Mouse (Mus musculus) adrenal gland, postnatal 14 days (tissue): ENCODE data around the gene Miox. TPM values are rescaled to one million over a fixed set of nuclear protein-coding genes. Genes with fewer than 3 reads are reported as not detected.

Source experiments
- DNase-seq: peaks from one replicate; pipeline ENCODE4 v3.0.0; 2021; ENCODE audit warnings: mixed read lengths
- long read RNA-seq, 2 experiments: library from polyadenylated mRNA; stranded (forward); transcript quantifications; one replicate each; pipeline ENCODE4 v2.0.0; 2021
- total RNA-seq: library from RNA; stranded (reverse); gene quantifications from 2 replicates; pipeline ENCODE4 v1.2.3, GENCODE M21; 2021

Miox gene
- not detected in 2 replicates for total RNA-seq
- long read RNA-seq, experiment 1, result 0 reads
- long read RNA-seq, experiment 2, result 0 reads

DNA sequence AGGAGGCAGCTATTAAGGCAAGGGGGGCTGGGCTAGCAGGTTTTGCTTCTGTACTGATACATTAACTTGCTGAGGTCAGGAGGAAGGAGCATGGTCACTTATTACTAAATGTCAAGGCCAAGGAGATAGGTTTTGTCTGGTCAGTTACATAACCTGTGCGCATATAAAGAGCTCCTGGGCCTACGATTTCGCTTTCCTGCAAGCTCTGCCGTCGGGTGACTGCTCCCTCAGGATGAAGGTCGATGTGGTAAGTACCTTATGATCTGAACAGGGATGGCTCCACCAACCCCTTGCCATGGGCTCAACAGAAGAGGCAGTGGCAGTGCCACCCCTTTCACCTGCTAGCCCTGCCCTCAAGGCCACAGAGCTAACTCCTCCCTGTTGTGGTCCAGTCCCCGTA is at the start of gene Miox:
TSS of gene Miox (plus strand) at position 128 of the 400 bp plus-strand sequence.
- DNase-seq, result no peak

DNA sequence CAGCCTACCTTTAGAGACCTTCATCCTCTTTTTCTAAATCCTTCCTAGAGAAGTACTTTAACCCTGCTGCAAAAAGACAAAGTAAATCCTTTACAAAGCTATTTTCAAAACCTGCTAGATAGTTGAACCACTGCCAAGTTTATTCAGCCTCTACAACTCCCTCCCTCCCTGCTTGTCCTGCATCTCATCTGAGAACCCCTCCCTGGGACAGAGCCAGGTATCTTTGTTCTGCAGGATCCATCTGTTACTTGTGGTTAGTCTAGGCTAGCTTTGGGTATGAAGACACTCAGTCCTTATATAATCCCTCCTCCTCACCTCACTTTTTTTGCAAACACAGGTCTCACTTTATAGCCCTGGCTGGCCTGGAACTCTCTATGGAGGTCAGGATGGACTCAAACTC is 49.2 kb upstream of the Miox start:
- DNase-seq, result no peak

DNA sequence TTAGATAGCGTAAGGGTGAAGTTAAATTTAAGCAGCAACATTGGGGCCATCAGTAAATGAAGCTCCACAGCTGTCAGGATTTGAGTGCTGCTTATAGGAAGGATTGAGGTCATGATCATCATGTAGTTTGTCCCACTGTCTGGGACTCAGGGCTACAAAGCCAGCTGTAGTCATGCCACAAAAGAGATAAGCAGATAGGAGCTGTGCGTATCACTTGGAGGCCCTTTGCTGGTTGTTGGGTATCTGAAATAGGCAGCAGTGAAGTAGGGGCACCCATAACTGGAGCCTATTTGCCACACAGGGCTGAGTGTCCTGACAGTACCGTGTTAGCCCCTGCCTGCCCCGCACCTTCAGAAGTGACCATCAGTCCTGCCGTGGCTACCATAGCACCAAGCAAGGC is 48.7 kb upstream of the Miox start:
- no peak for DNase-seq

DNA sequence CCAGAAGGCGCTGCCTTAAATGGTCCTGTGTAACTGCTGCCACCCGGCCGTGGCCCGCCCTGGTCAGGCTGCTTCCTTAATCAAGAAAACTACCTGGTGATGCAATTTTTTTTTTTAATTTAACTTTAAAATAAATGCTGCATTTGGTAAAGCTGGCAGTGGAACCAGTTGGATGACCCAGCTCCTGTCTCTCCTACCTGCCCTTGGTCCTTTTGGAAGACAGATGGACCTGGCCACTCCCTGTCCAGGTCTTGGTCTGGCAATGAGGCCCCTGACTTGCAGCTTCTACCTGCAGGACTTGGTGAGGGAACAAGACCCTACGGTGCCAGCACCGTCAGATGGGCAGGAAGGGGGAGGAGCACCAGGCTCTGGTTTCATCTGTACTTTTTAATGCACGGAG is 48.1 kb upstream of the Miox start:
- no peak for DNase-seq

DNA sequence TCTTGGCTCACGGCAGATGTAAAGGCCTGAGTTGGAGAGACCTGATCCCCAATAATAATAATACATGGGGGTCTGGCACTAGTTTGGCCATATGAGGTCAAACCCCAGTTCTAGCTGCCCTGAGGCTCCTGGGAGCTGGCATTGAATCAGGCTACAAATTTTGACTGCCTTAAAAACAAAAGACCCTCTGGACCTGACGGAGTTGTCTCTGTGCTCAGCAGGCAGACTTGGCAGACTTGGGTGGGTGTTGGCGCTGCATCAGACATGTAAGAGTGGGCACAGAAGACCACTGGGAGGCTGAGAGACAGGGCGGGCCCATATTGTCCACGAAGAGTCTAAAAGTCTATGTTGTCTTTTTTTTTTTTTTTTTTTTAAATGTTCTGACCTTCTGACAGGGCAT is 47.6 kb upstream of the Miox start:
- no peak for DNase-seq

DNA sequence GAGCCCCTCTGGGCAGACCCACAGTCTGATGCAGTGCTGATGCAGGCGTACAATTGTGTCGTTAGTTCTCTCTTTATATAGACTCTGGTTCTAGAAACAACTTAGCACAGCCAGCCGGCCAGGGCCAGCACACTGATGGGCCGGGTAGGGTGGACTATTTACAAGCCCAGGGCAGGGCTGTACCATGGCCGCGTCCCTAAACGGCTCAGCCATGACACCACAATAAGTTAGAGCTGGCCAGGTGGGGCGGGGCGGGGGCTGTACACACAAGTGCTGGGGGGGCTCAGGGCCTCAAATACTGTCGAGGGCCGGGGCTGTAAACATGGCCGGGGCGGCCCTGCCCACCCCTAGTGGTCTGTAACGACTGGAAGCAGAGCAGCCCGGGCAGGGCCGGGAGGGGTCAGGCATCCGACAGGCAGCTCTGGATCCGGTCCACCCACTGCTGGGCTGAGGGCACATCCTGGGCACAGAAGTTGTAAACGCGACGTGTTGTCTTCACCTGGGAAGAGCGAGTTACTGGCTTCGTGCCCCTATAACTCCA is 45.9 kb upstream of the Miox start:
- DNase-seq, result no peak

DNA sequence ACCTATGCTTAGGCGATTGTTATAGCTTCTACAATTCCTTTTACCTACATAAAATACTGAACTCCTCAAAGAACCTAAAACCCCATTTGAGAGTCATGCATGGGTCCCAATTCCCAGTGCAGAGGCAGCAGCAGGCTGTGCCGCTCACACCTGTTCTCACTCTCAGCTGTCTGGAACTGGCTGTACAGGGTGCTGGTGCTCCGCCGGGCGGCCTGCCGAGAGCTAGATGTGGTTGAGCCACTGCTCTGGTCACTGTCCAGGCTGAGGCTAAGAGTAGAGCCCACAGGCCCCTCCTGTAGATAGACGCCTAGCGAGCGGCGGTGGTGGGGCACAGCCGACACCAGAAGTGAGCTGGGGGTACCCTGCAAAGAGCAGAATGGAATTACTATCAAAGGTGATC is 44.7 kb upstream of the Miox start:
- no peak for DNase-seq

DNA sequence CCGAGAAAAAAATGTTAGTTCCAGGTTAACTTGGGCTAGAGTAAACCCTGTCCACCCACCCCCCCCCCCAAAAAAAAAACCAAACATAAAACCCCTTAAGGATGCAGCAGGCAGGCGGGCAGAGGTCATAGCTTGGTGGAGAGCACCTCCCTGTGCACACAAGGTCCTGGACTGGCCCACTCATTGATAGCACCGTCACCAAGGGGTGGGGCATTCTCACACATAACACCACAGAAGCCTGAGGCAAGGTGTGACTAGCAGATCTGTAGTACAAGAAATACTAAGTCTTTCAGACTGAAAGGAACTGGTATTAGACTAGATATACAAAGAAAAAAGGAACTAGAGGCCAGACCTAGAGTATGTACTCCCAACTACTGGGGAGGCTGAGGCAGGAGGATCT is 42.7 kb upstream of the Miox start:
- DNase-seq, result no peak

DNA sequence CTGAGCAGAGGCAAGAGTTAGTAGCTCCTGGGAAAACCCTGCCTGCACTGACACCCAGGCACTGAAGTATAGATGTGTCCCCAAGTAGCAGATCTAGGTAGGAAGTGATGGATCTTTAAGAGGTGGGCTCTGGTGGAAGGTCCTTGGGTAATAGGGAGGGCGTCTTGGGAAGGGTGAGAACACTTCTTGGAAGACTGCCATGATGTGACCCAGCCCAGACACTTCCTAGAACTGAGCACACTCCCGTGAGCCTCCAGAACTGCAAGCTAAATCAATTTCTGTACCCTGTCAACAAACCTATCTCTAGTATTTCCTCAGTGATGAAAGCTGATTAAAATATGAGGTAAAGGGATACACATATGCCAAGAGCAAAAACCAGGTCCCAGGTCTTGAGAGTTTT is 41.4 kb upstream of the Miox start:
- DNase-seq, result no peak

DNA sequence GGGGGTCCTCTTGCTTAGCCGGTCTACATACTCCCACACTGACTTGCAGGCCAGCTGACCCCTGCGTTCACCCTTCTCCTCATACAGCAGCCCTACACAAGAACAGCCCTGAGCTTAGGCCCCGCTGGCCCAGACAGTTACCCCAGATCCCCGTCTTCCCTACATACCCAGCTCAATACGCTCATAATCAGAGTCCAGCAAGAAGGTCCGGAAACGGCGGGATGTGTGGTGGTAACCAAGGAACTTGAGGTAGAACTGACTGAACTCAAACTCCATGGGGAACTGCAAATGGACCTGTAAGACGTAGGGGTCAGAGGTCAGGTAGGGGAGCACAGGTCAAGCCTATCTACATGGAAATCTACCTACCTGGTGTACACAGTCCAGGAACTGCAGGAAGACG is 40.4 kb upstream of the Miox start:
- DNase-seq, result no peak

DNA sequence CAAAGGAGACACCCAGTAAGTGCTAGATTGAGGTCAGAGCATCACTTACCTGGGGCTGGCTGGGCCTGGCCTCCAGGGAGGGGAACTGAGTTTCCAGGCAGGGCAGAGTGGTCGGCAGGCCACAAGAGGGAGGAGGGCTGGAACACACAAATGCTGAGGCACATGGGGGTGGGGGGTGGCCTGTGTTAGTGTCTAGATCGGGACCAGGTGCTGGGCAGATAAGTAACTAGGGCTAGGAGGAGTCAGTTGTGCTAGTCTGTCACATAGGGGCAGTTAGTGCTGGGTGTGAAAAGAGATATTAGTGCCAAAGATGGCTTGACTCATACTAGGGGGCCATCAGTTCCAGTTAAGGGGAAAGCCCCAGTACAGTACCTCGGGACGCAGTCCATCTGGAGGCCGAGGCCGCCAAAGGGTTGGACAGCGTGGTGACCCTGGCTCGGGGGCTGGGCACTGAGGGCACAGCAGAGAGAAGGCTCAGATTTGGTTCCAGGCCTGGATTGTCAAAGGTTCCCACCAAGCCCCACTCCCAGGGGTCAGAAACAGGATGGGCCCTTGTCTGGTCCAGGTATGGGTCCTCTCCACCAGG is 38.5 kb upstream of the Miox start:
- no peak for DNase-seq

DNA sequence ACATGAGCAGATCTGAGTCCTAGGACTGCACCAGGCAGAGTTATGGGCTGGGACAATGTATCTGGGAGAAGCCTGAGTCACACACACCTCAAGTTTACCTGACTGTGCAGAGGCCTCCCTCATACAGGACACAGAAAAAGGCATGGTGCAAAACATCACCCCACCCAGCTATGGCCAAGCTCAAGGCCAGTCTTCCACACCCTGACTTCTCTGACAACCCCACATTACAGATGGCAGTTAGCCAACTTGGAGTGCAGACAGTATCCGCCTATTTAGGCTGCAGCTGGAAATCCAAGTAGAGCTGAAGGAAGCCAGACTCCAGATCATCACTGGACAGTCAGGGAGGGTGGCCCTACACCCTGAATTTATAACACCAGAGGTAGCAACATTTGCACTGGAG is 37.7 kb upstream of the Miox start:
- DNase-seq, result no peak

DNA sequence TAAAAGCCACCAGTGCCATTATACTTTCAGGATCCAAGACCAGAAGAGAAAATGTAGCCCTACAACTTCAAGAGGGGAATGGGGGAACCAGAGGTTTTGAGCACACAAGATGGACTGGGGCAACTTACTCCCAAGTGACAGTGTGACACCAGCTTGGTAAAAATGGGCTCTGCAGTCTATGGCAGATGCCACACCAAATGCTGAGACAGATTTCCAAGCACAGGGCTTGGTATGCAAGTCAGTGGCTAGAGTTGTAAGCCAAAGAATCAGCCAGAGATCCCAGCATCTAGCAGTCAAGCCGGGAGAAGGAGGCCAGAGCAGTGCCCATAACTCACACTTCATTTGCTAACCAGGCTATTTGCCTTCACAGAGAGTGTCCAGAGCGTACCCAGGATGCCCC is 36.5 kb upstream of the Miox start:
- DNase-seq, result no peak

DNA sequence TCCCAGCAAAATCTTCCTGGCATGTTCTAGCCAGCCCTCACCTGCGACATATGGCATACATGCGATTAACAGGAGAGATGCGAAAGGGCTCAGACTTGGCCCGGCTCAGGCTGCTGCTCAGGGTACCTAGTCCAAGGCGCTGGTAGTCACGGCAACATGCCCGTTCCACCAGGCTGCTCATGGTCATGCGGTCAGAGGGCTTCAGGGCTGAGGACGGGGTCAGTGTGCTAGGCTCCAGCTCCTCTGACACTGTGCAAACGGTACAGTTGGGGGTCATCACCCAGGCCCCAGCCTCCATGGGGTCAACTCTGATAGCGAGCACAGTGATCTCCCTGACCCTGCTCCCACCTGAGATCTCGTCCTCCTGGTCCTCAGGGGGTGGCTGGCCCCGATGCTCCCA is 34.0 kb upstream of the Miox start:
- DNase-seq, result no peak

DNA sequence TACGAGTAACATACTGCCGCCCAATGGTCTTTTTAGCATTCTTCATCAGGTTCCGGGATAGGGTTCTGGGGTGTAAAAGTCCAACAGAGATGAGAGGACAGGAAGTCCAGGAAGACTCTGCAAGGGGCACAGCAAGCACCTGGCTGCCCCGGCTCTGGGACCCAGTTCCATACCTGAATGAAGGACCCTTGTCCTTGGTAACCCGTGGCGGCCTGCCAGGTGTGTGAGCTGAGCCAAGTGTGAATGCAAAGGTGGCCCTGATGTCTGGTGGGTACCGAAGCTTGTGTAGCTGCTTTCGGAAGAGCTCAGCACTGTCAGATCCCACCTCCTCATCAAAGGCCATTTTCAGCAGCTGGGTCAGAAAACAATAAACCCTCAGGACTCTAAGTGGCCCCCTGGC is 33.6 kb upstream of the Miox start:
- DNase-seq, result no peak

DNA sequence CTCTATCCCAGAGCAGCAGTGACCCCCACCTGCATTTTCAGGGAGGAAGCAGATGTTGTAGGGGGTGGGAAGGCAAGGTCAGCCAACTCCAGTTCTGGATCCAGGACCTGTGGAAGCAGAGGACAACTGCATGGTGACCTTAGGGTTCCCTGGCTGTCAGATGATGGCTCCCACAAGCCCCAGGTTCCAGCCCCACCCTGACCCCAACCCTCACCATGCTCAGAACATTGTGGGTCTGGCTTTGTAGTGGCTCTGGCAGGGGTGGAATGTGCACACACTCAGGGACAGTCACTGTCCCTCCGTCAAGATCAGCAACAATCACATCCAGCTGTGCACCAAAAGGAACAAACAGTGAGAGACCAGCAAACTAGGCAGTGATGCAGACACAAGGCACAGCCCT is 28.2 kb upstream of the Miox start:
- no peak for DNase-seq

DNA sequence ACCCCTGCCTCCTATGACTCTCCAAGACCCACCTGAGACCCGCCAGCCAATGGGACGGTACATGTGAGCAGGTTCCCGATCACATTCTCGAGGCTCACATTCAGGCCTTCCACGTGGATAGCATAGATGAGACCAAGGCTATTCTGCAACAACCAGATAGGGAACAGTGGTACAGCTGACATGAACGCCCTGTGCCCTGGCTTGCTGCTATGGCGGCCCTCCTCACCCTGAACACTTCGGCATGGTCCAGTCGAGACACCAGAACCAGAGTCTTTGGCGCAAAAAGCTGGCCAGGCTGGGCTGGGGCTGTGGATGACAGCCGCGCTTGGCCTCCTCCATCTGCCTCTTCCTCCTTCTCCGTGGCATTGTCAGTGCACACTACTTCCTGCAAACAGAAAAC is 26.7 kb upstream of the Miox start:
- no peak for DNase-seq

DNA sequence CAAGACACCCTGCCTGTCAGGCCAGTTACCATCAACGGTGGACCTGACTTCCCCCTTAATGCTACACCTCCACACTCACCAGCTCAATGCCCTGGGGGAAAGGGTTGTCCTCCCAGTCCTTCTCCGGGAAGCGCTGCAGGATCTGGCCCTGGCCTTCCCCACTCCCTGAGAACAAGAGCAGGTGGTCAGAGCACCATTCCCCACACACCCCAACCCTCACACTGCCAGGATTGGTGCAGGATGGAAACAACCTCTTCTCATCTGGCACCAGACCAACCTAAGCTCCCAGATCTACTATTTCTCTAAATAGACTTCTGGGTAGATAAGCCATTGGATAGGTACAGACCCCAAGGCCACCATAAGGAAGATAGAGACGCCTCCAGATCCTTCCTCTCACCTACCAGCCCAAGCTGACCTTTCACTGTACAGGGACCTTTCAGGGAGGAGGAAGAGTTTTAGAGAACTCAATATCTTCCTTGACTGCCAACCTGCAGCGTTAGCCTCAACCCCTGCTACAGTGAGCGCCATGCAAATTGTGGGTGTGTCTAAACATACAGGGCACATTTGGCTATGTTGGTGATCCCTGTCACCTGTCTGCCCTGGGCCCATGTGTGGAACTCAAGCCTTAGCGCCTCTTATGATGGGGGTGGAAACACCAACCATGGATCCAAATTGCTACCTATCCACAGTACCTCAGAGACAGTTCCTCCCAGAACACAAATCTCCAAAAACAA is 25.6 kb upstream of the Miox start:
- DNase-seq, result no peak

DNA sequence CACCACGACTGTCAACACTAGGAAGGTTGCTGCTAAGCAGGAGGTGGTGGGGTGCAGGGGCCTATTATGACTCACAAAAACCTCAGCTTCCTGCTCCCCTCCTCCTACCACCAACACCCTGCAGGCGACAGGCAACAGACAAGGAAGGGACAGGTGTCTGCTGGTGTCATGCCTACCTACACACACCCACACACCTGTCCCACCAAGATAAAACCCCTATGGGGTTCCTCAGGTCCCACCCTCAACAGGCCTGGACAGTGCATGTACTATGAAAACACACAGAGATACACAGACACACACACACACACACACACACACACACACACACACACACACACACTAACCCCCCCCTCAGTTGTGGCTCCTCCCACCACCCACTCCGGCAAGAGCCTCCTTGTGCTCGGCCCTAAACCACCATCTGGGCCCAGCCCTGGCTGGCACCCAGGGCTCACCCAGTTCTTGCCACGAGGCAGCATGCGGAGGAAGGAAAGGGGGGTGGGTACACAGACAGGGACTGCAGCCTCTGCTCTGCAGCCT is 24.2 kb upstream of the Miox start:
- DNase-seq, result peak; percentile 32

DNA sequence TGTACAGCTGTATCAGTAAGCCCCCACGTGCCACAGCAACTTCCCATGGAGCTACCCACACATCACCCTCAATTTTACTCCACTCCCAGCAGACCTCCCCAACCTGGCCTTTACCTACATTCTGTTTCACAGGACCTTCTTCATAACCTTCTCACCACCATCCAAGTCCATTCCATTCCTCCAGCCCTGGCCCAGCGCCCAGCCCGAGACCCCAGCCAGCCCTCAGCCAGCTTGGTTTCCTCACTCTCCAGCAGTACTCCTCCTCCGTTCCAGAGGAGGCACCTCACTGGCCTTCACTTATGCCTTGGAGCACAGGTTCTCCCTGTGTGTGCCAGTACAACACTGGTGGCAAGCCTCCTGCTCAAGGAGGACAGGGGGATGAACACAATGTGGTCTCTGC is 20.8 kb upstream of the Miox start:
- no peak for DNase-seq

DNA sequence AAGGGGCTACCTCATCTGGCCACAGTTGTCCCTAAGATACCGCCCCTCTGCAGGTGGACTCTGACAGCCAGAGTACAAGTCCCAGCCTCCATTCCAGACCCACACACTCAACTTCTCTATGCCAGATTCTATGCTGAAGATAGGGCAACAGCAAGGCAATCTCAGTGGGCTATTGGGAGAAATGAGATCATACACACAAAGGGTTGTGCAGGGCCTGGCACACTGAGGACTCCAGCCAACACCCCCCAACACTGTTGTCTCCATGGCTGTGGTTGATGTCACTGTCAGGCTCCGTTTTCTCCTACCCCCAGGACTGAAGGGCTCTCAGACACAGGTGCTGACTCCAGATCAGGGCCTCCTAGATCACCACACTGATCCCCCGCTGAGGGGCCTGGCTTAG is 20.1 kb upstream of the Miox start:
- DNase-seq, result no peak

DNA sequence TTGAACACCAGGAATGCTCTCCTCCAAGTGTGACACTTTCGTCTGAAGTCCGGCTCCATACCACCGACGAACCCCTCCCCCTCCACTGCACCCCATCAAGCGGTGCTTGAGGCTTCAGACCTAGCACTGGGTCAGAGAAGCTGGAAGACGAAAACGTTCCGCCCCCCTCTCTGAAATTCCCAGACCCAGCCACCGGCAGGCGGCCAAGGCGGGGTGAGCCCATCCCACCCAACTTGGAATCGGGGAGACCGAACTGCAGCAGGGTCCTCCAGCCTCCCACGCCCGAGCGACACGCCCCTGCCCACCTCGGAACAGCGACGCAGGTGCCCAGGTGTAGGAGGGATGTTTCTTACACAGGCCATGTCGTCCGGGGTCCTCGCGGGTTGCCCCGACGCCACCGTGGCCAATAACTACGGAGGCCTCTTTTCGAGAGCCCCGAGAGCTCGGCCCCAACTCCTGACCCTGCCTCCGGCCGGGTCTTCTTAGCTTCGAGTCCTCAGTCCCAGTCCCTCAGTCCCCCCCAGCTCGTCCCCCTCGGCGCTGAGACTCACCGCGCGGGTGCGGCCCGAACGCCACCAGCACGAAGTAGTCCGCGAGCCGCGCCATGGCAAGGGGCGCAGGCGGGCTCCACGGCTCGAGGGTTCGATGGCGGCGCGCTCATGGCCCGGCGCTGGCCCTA is 19.5 kb upstream of the Miox start:
- DNase-seq, result peak; percentile 55

DNA sequence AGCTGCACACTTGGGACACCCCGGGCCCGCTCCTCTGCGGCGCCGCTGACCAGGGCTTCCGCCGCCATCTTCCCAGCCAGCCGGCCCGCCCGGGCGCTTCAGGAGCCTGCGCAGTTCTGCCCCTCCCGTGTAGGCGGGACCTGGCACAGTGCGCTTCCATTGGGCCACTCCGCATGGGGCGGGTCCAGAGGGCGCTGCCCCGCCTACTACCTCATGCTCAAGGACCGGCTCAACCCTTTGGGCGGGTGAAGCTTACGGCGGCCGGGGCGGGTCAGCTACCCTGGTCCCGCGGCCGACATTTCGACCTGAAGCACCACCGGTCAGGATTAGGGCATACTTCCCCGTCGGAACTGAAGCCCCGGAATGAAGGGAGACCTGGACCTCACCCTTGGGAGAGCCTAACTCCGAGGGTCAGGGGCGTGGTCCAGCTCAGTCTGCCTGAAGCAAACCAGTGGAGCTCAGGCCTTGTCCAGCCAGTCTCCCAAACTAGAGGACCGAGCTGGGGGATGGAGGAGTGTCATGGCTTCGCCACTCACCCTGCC is 18.9 kb upstream of the Miox start, which contains the start of gene Sbf1:
TSS of gene Sbf1 (minus strand) at position 122 of the 542 bp plus-strand sequence.
- peak; percentile 99 for DNase-seq
